ENCODE assay signal across 8 mouse cellular contexts in genomic region chr4:32983176-32984155, GRCm38 (mm10). TPM values are rescaled to one million over a fixed set of nuclear protein-coding genes. Genes with fewer than 3 reads are reported as not detected.
DNase-seq lines count a peak whose midpoint lies in the region; ATAC-seq lines count a peak whose summit lies in the region.

No protein-coding gene starts in this region.

- WGBS in hindbrain, embryonic 13.5 days = 1% methylated on average over 59 of the region's 94 CpGs

- H3K4me1 ChIP-seq in hindbrain, embryonic 13.5 days (replicated peaks) = peaks cover 32% of the 10 kb centered on the region

- DNase-seq in NIH3T3 (ENCODE audit: low read depth) = peak; percentile 31
- peak; percentile 78 to 81 for DNase-seq in cerebellum, postnatal 10 days
- peak; percentile 32 to 38 for DNase-seq in frontal cortex, postnatal 25 days (ENCODE audit: low spot score in 2 of 2)
- DNase-seq in layer of hippocampus, postnatal 36 days = peak; percentile 41 to 56
- DNase-seq in lung, postnatal 14 days = peak; percentile 28
- peak; percentile 68 for DNase-seq in retina, embryonic 14.5 days (ENCODE audit: low spot score)
- DNase-seq in thymus, postnatal 4 days = peak; percentile 82

- peak overlapping the region; percentile 86 for H3K4me2 ChIP-seq in hindbrain, embryonic 13.5 days

- 0 out of 2 replicates have a peak, but pooled peaks cover 5% of the 10 kb centered on the region for H3K27me3 ChIP-seq in hindbrain, embryonic 13.5 days

- ATAC-seq in hindbrain, embryonic 13.5 days (ENCODE audit: low FRiP score) = peak; percentile 77

- no peaks in the 10 kb centered on the region for H3K9me3 ChIP-seq in hindbrain, embryonic 13.5 days

- H3K4me3 ChIP-seq in hindbrain, embryonic 13.5 days = peak overlapping the region; percentile 84

- H3K36me3 ChIP-seq in hindbrain, embryonic 13.5 days = no peaks in the 10 kb centered on the region

- H3K27ac ChIP-seq in hindbrain, embryonic 13.5 days = peak overlapping the region; percentile 93

- peak overlapping the region; percentile 95 for H3K9ac ChIP-seq in hindbrain, embryonic 13.5 days

RNA-seq across cellular contexts. Expression of gene Rragd, which starts 0.6 kb away (rescaled TPM):
- polyA plus RNA-seq in hindbrain, embryonic 13.5 days (2015; fragmentation: Nextera tagmentation; extraction: Ambion mirVana) = 30.6 and 36.2 TPM in 2 replicates
- total RNA-seq in layer of hippocampus, postnatal 36 days (2021) = 10 to 100 TPM; 59.8 to 65.4 TPM

RNA-seq across cellular contexts. Expression of gene Ankrd6, which starts 32.8 kb away (rescaled TPM):
- polyA plus RNA-seq in hindbrain, embryonic 13.5 days (2015; fragmentation: Nextera tagmentation; extraction: Ambion mirVana) = 19.0 and 22.4 TPM in 2 replicates
- 10 to 100 TPM; 39.4 to 43.2 TPM for total RNA-seq in layer of hippocampus, postnatal 36 days (2021)

RNA-seq across cellular contexts. Expression of gene Ube2j1, which starts 47.8 kb away (rescaled TPM):
- 56.2 and 60.5 TPM in 2 replicates for polyA plus RNA-seq in hindbrain, embryonic 13.5 days (2015; fragmentation: Nextera tagmentation; extraction: Ambion mirVana)
- 100 to 1,000 TPM in 1 of 2 experiments, 10 to 100 TPM in 1; 98.5 to 104 TPM for total RNA-seq in layer of hippocampus, postnatal 36 days (2021)

Comparison
In these comparisons a context has a peak if more than half of its experiments do, and no peak if none do; other contexts are left out.
1. Peak in every context shown above with its lines: DNase-seq, ATAC-seq, H3K4me3 ChIP-seq and H3K27ac ChIP-seq.
2. DNase-seq: peak in every context shown above with its lines; median percentile 82 in thymus, postnatal 4 days; 80 in cerebellum, postnatal 10 days; 68 in retina, embryonic 14.5 days; 48 in layer of hippocampus, postnatal 36 days; 35 in frontal cortex, postnatal 25 days; 31 in NIH3T3; 28 in lung, postnatal 14 days.